Mouse (Mus musculus): ENCODE data around the gene Spata5. TPM values are rescaled to one million over a fixed set of nuclear protein-coding genes. Genes with fewer than 3 reads are reported as not detected.

The Spata5 gene
- total and polyA plus RNA-seq, 3 experiments = 35.0 to 52.9 (median 49.7) TPM

- Histone ChIP-seq H3K4me1 (ENCODE audit: control insufficient read depth in 1 of 2, insufficient read depth in 2 of 2) (no peaks in the 10 kb centered on the region), H3K79me2 (replicated peaks; ENCODE audit: control insufficient read depth, extremely low read depth, insufficient read depth, poor library complexity, severe bottlenecking) (no peaks in the 10 kb centered on the region), H3K4me3 (replicated peaks in 1 of 3; ENCODE audit: low read depth in 2 of 3, low read length in 2 of 3, poor library complexity in 1 of 3) (no peak overlapping the region), H3K9ac (ENCODE audit: insufficient read depth, low read depth) (no peak overlapping the region), H3K27me3 (replicated peaks) (no peaks in the 10 kb centered on the region), H3K36me3 (replicated peaks in 1 of 2; ENCODE audit: control insufficient read depth in 1 of 2, insufficient read depth in 1 of 2, low read length in 1 of 2) (peaks cover 2 to 3% of the 10 kb centered on the region in 2 experiments), H3K9me3 (replicated peaks; ENCODE audit: low read length) (no peaks in the 10 kb centered on the region), H3K27ac (ENCODE audit: insufficient read depth, low read depth) (no peak overlapping the region), H3K4me2 (ENCODE audit: insufficient read depth, low read depth, poor library complexity, severe bottlenecking) (no peak overlapping the region)
- dilution Hi-C loops (cut with MboI; ENCODE audit: extremely low pct_ligation_motif_present, extremely low pct_unique_long_range_greater_than_20kb, low sequenced_read_pairs) = no loop called here
- in situ Hi-C loops (cut with MboI; ENCODE audit: low pct_ligation_motif_present, low pct_unique_long_range_greater_than_20kb, low sequenced_read_pairs) = no loop called here
- TF ChIP-seq ZC3H11A (IDR thresholded peaks at IDR 0.05; ENCODE audit: low read depth, low read length) = no peak
- no peak for TF ChIP-seq TCF12 (IDR thresholded peaks at IDR 0.05; ENCODE audit: low read depth, low read length)
- no peak for TF ChIP-seq JUND (conservative IDR thresholded peaks at IDR 0.05; ENCODE audit: low read depth, low read length)
- TF ChIP-seq MYC (IDR thresholded peaks at IDR 0.05; ENCODE audit: low read depth, low read length) = no peak
- no peak for TF ChIP-seq TBP (conservative IDR thresholded peaks at IDR 0.05; ENCODE audit: low read depth, low read length)
- TF ChIP-seq ELF1 (IDR thresholded peaks at IDR 0.05; ENCODE audit: low read depth, low read length) = no peak
- no peak for TF ChIP-seq ETS1 (conservative IDR thresholded peaks at IDR 0.05; ENCODE audit: low read depth, low read length)
- TF ChIP-seq MAZ (IDR thresholded peaks at IDR 0.05; ENCODE audit: low read depth, low read length) = no peak
- TF ChIP-seq SMC3 (IDR thresholded peaks at IDR 0.05; ENCODE audit: low read depth, low read length) = no peak
- no peak for TF ChIP-seq SIN3A (IDR thresholded peaks at IDR 0.05; ENCODE audit: low read length)
- no peak for TF ChIP-seq CTCF (conservative IDR thresholded peaks at IDR 0.05 in 1 of 2, IDR thresholded peaks at IDR 0.05 in 1 of 2; ENCODE audit: low read depth in 2 of 2, low read length in 2 of 2)
- TF ChIP-seq ZKSCAN1 (IDR thresholded peaks at IDR 0.05; ENCODE audit: borderline replicate concordance, low read depth, low read length) = no peak
- no peak for TF ChIP-seq MAFK (IDR thresholded peaks at IDR 0.05; ENCODE audit: insufficient replicate concordance, low read length)
- TF ChIP-seq CHD2 (IDR thresholded peaks at IDR 0.05; ENCODE audit: low read length) = no peak
- TF ChIP-seq POLR2A (IDR thresholded peaks at IDR 0.05; ENCODE audit: low read depth, low read length) = no peak
- no peak for TF ChIP-seq CHD1 (IDR thresholded peaks at IDR 0.05; ENCODE audit: low read depth, low read length)
- DNase-seq (ENCODE audit: extremely low read depth) = no peak
These were observed 166.5 kb downstream of the Spata5 start for GRCm38 (mm10) chr3:37585967-37586730.

GRCm38 (mm10) chr3:37586731-37587578 is 167.3 kb downstream of the Spata5 start:
- H3K9ac ChIP-seq (ENCODE audit: insufficient read depth, low read depth) = no peak overlapping the region
- H3K79me2 ChIP-seq (replicated peaks; ENCODE audit: control insufficient read depth, extremely low read depth, insufficient read depth, poor library complexity, severe bottlenecking) = no peaks in the 10 kb centered on the region
- dilution Hi-C loops (cut with MboI; ENCODE audit: extremely low pct_ligation_motif_present, extremely low pct_unique_long_range_greater_than_20kb, low sequenced_read_pairs) (no loop called here), in situ Hi-C loops (cut with MboI; ENCODE audit: low pct_ligation_motif_present, low pct_unique_long_range_greater_than_20kb, low sequenced_read_pairs) (no loop called here)
- no peaks in the 10 kb centered on the region for H3K36me3 ChIP-seq (replicated peaks in 1 of 2; ENCODE audit: control insufficient read depth in 1 of 2, insufficient read depth in 1 of 2, low read length in 1 of 2)
- DNase-seq (ENCODE audit: extremely low read depth) = no peak
- no peaks in the 10 kb centered on the region for H3K27me3 ChIP-seq (replicated peaks)
- H3K27ac ChIP-seq (ENCODE audit: insufficient read depth, low read depth) = no peak overlapping the region
- H3K4me2 ChIP-seq (ENCODE audit: insufficient read depth, low read depth, poor library complexity, severe bottlenecking) = no peak overlapping the region
- TF ChIP-seq ETS1 (conservative IDR thresholded peaks at IDR 0.05; ENCODE audit: low read depth, low read length) (no peak), KAT2A (IDR thresholded peaks at IDR 0.05; ENCODE audit: insufficient replicate concordance, low read length) (no peak), GABPA (IDR thresholded peaks at IDR 0.05; ENCODE audit: insufficient replicate concordance, low read depth, low read length) (no peak), TCF12 (IDR thresholded peaks at IDR 0.05; ENCODE audit: low read depth, low read length) (no peak), MEF2A (IDR thresholded peaks at IDR 0.05; ENCODE audit: borderline replicate concordance, low read depth, low read length) (no peak), E2F4 (IDR thresholded peaks at IDR 0.05; ENCODE audit: insufficient replicate concordance, low read depth, low read length) (no peak), USF1 (IDR thresholded peaks at IDR 0.05; ENCODE audit: low read depth, low read length) (no peak), MYC (IDR thresholded peaks at IDR 0.05; ENCODE audit: low read depth, low read length) (no peak), CHD1 (IDR thresholded peaks at IDR 0.05; ENCODE audit: low read depth, low read length) (no peak), ZC3H11A (IDR thresholded peaks at IDR 0.05; ENCODE audit: low read depth, low read length) (no peak), RAD21 (IDR thresholded peaks at IDR 0.05; ENCODE audit: low read depth, low read length) (no peak), MAX (IDR thresholded peaks at IDR 0.05; ENCODE audit: low read length) (no peak), ZMIZ1 (IDR thresholded peaks at IDR 0.05; ENCODE audit: low read depth, low read length) (no peak), IRF4 (IDR thresholded peaks at IDR 0.05; ENCODE audit: low read depth, low read length) (no peak), TBP (conservative IDR thresholded peaks at IDR 0.05; ENCODE audit: low read depth, low read length) (no peak)
- H3K9me3 ChIP-seq (replicated peaks; ENCODE audit: low read length) = no peaks in the 10 kb centered on the region
- no peak overlapping the region for H3K4me3 ChIP-seq (replicated peaks in 1 of 3; ENCODE audit: low read depth in 2 of 3, low read length in 2 of 3, poor library complexity in 1 of 3)
- H3K4me1 ChIP-seq (ENCODE audit: control insufficient read depth in 1 of 2, insufficient read depth in 2 of 2) = no peaks in the 10 kb centered on the region
